Mouse (Mus musculus) liver, embryonic 14.5 days (tissue): Measurements from ENCODE around the gene Atp6v1c2.

Source experiments
- CTCF ChIP-seq: IDR thresholded peaks from 2 replicates; pipeline ENCODE4 v1.5.1; 2016; ENCODE audit warnings: antibody characterized with exemption, low read depth, control low read depth
- EP300 ChIP-seq: IDR thresholded peaks from 2 replicates; pipeline ENCODE4 v1.6.1; 2016; ENCODE audit warnings: antibody characterized with exemption, low read depth

GRCm38 (mm10) chr12:17356853-17357252, 27.7 kb upstream of the Atp6v1c2 start:
- TF ChIP-seq CTCF (peak; percentile 52), EP300 (no peak)
